Mouse (Mus musculus) NIH3T3 (cell line): ENCODE measurements at regions not wholly inside any gene's neighbourhood (a gene's known extent, or its start where the extent isn't known, plus 50 kb on each side); places are given as distances from the start of the nearest gene placed in this dataset.

Experiments
- DNase-seq: peaks from one replicate; pipeline ENCODE4 v3.0.0-alpha.2; 2012; ENCODE audit warnings: low read depth

- DNase-seq = no peak
Observed at GRCm38 (mm10) chr13:101883177-101883576, 115.2 kb upstream of the Pik3r1 start.

- DNase-seq = no peak
Observed at GRCm38 (mm10) chr13:101884752-101885151, 116.7 kb upstream of the Pik3r1 start.

- DNase-seq = no peak
Observed at GRCm38 (mm10) chr13:101891473-101891872, 123.5 kb upstream of the Pik3r1 start.

GRCm38 (mm10) chr13:101893035-101893600 is 125.1 kb upstream of the Pik3r1 start:
- peak; percentile 7 for DNase-seq

GRCm38 (mm10) chr13:101895161-101895560 is 127.1 kb upstream of the Pik3r1 start:
- DNase-seq = no peak

GRCm38 (mm10) chr13:101895686-101896085 is 127.7 kb upstream of the Pik3r1 start:
- DNase-seq = no peak

- DNase-seq = no peak
Observed at GRCm38 (mm10) chr13:101896946-101897345, 128.9 kb upstream of the Pik3r1 start.

- no peak for DNase-seq
Observed at GRCm38 (mm10) chr13:101902213-101902612, 134.2 kb upstream of the Pik3r1 start.

GRCm38 (mm10) chr13:101905909-101906676 is 138.1 kb upstream of the Pik3r1 start:
- DNase-seq = peak; percentile 14

- DNase-seq = peak; percentile 40
Observed at GRCm38 (mm10) chr13:101909026-101909425, 141.0 kb upstream of the Pik3r1 start.

- DNase-seq = peak; percentile 20
Observed at GRCm38 (mm10) chr13:101910687-101911086, 142.7 kb upstream of the Pik3r1 start.

- no peak for DNase-seq
Observed at GRCm38 (mm10) chr13:101914132-101914531, 146.1 kb upstream of the Pik3r1 start.

- peak; percentile 66 for DNase-seq
Observed at GRCm38 (mm10) chr13:101914691-101915541, 146.9 kb upstream of the Pik3r1 start.

- no peak for DNase-seq
Observed at GRCm38 (mm10) chr13:101915542-101915941, 147.5 kb upstream of the Pik3r1 start.

GRCm38 (mm10) chr13:101915948-101916594 is 148.1 kb upstream of the Pik3r1 start:
- DNase-seq = no peak

GRCm38 (mm10) chr13:101916876-101917275 is 148.9 kb upstream of the Pik3r1 start:
- no peak for DNase-seq

- DNase-seq = no peak
Observed at GRCm38 (mm10) chr13:101918185-101918584, 150.2 kb upstream of the Pik3r1 start.

GRCm38 (mm10) chr13:101919266-101919665 is 151.2 kb upstream of the Pik3r1 start:
- peak; percentile 32 for DNase-seq

GRCm38 (mm10) chr13:101920384-101920783 is 152.4 kb upstream of the Pik3r1 start:
- no peak for DNase-seq

GRCm38 (mm10) chr13:101924637-101925036 is 156.6 kb upstream of the Pik3r1 start:
- DNase-seq = no peak

- DNase-seq = no peak
Observed at GRCm38 (mm10) chr13:101931264-101931663, 163.2 kb upstream of the Pik3r1 start.

GRCm38 (mm10) chr13:101931882-101932281 is 163.9 kb upstream of the Pik3r1 start:
- DNase-seq = no peak
